Comparison of ENCODE assay signal across 21 mouse cellular contexts in the genomic region with DNA sequence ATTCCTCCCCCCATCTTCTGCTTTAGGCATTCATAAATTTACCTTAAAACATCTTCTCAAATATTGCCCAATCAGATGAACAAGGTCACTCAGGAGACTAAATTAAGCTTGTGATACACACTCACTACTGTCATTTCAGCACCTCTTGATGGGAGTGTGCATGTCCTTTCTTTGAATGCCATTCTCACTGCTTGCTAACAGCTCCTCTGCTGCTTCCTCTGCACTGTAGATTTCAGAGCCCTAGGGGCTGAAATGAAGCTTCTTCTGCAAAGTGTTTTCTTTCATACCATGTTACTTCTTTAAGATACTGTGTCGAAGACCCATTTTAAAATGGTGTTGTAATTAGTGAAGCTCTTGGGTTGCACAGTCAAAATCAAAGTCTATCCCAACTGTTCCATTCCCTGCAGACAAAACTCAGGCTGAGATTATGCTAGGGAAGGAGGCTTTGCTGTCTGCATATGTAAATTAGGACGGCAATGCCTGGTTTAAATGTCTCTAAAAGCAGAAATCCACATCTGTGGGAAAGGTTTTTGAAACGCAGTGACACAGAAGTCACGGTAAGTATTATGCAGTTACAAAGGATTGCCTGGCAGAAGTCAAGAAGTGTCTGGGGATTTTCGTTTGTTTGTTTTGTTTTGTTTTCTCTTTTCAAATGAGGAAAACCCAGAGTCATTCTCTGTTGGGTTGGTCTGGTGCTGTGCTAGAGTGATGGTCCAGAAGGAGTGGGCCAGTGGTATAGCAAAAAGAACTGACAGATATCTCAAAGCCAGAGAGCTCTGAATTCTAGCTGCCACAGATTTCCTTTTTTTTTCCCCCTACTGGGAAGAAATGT.
DNase-seq lines count a peak whose midpoint lies in the region; ATAC-seq lines count a peak whose summit lies in the region.
"Had no signal": no experiment of that assay in that cellular context is flagged by ENCODE, and none has a peak within 500 bp of the region (broad histone marks: within the 10 kb centered on the region; RNA-seq: fewer than 3 reads in every experiment).

No protein-coding gene starts in this region.

- H3K27ac ChIP-seq in hindbrain, embryonic 11.5 days (ENCODE audit: low read depth, low read length): no peak overlapping the region
- H3K27ac ChIP-seq in midbrain, embryonic 12.5 days (replicated peaks): peak overlapping the region; percentile 40; the same call in 1 of the 2 replicates
- H3K27ac ChIP-seq: embryonic facial prominence, embryonic 12.5 days; heart, adult 2 months; intestine, embryonic 15.5 days; kidney, postnatal 0 days; limb, embryonic 12.5 days; liver, embryonic 12.5 days had no signal

- no peak overlapping the region for H3K9ac ChIP-seq in hindbrain, embryonic 11.5 days (ENCODE audit: low read depth, low read length)
- H3K9ac ChIP-seq in midbrain, embryonic 12.5 days (replicated peaks): no peak overlapping the region
- H3K9ac ChIP-seq: embryonic facial prominence, embryonic 12.5 days; intestine, embryonic 15.5 days; limb, embryonic 12.5 days; liver, embryonic 12.5 days; lung, embryonic 14.5 days had no signal

- 52% methylated on average over 5 of the region's 5 CpGs for WGBS in hindbrain, embryonic 11.5 days
- whole genome bisulfite sequencing in midbrain, embryonic 12.5 days: 43% methylated on average over 5 of the region's 5 CpGs

- H3K4me2 ChIP-seq in hindbrain, embryonic 11.5 days (replicated peaks; ENCODE audit: low read depth, low read length): no peak overlapping the region
- no peak overlapping the region for H3K4me2 ChIP-seq in midbrain, embryonic 12.5 days (replicated peaks)
- H3K4me2 ChIP-seq: embryonic facial prominence, embryonic 12.5 days; intestine, embryonic 15.5 days; limb, embryonic 12.5 days; liver, embryonic 12.5 days; lung, embryonic 14.5 days had no signal

- H3K4me1 ChIP-seq in hindbrain, embryonic 11.5 days (replicated peaks; ENCODE audit: control insufficient read depth, insufficient read depth, low read length): no peaks in the 10 kb centered on the region
- peaks cover 4% of the 10 kb centered on the region; the same call in 1 of the 2 replicates for H3K4me1 ChIP-seq in midbrain, embryonic 12.5 days
- H3K4me1 ChIP-seq: embryonic facial prominence, embryonic 12.5 days; intestine, embryonic 15.5 days; limb, embryonic 12.5 days; liver, embryonic 12.5 days had no signal

- ATAC-seq in frontal cortex, adult (ENCODE audit: low TSS enrichment): peak; percentile 76
- ATAC-seq in hindbrain, embryonic 11.5 days (ENCODE audit: low FRiP score): peak; percentile 41; the same call in 1 of the 2 replicates
- ATAC-seq in midbrain, embryonic 12.5 days (ENCODE audit: low FRiP score, low read depth): peak; percentile 70
- ATAC-seq in CD4-positive, CD25-positive, alpha-beta regulatory T cell, adult 4 months: no peak
- ATAC-seq: intestine, embryonic 15.5 days; liver, embryonic 12.5 days had no signal

- no peaks in the 10 kb centered on the region for H3K27me3 ChIP-seq in hindbrain, embryonic 11.5 days (ENCODE audit: control insufficient read depth, insufficient read depth, low read length)
- no peaks in the 10 kb centered on the region for H3K27me3 ChIP-seq in midbrain, embryonic 12.5 days
- H3K27me3 ChIP-seq: embryonic facial prominence, embryonic 12.5 days; intestine, embryonic 15.5 days; limb, embryonic 12.5 days; liver, embryonic 12.5 days had no signal

- no peaks in the 10 kb centered on the region for H3K36me3 ChIP-seq in hindbrain, embryonic 11.5 days (ENCODE audit: control insufficient read depth, insufficient read depth, low read length)
- H3K36me3 ChIP-seq in midbrain, embryonic 12.5 days: no peaks in the 10 kb centered on the region
- H3K36me3 ChIP-seq: embryonic facial prominence, embryonic 12.5 days; intestine, embryonic 15.5 days; limb, embryonic 12.5 days; liver, embryonic 12.5 days had no signal

- H3K4me3 ChIP-seq in hindbrain, embryonic 11.5 days (ENCODE audit: low read depth, low read length): no peak overlapping the region
- H3K4me3 ChIP-seq in midbrain, embryonic 12.5 days: no peak overlapping the region
- H3K4me3 ChIP-seq: embryonic facial prominence, embryonic 12.5 days; erythroblast, embryonic 14.5 days; heart, adult 2 months; intestine, embryonic 15.5 days; limb, embryonic 12.5 days; liver, embryonic 12.5 days had no signal

- H3K9me3 ChIP-seq in hindbrain, embryonic 11.5 days (ENCODE audit: control insufficient read depth, low read length): no peaks in the 10 kb centered on the region
- no peaks in the 10 kb centered on the region for H3K9me3 ChIP-seq in midbrain, embryonic 12.5 days
- H3K9me3 ChIP-seq: embryonic facial prominence, embryonic 12.5 days; intestine, embryonic 15.5 days; limb, embryonic 12.5 days; liver, embryonic 12.5 days had no signal

- no peak for DNase-seq in frontal cortex, postnatal 25 days (ENCODE audit: low spot score in 2 of 2)
- DNase-seq in hindbrain, embryonic 11.5 days (ENCODE audit: low spot score): no peak
- DNase-seq in lung, adult 18-20 months: no peak
- no peak for DNase-seq in adrenal gland, adult (ENCODE audit: inconsistent age in 2 of 2, low spot score in 1 of 2)
- DNase-seq: cerebellum, adult 9-10 months; gastrocnemius, postnatal 25 days; heart, adult 2 months; heart, postnatal 36 days; lung, embryonic 14.5 days; lung, postnatal 36 days; right cerebral cortex, adult 18-20 months; thymus, postnatal 14 days had no signal
